In the genomic region with DNA sequence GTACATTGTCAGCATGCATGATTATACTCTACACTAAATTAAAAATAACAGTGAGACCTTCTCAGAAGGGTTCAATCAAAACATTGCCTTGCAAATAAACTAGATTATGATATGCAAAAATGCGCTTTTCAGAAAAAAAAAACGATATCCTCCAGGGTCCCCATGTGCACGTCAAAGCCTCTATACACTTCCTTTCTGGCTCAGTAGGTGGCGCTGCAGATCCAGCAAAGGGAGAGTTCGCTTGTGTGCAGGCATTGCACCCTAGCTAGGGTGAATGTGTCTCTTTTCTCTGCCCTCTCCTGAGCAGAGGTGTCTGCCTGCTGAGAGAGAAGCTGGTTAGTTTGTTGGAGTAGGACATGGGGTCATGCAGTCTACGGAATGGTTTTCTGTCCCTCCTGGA, we compare ENCODE assay signal across 8 mouse cellular contexts.
DNase-seq lines count a peak whose midpoint lies in the region; ATAC-seq and TF ChIP-seq lines count a peak whose summit lies in the region.

No protein-coding gene starts in this region.

- no peaks in the 10 kb centered on the region for H3K36me3 ChIP-seq in heart, embryonic 16.5 days (ENCODE audit: control insufficient read depth, insufficient read depth)
- no peaks in the 10 kb centered on the region for H3K36me3 ChIP-seq in liver, embryonic 14.5 days (replicated peaks; ENCODE audit: control insufficient read depth, insufficient read depth, low read depth)
- no peaks in the 10 kb centered on the region for H3K36me3 ChIP-seq in neural tube, embryonic 13.5 days

- peak; percentile 91 for DNase-seq in CD4-positive, CD25-positive, alpha-beta regulatory T cell, adult 2 months (ENCODE audit: low read depth, low spot score)
- DNase-seq in kidney, postnatal 14 days: peak; percentile 82
- peak; percentile 42 to 54 (median 42) for DNase-seq in liver, embryonic 14.5 days (ENCODE audit: low read depth in 3 of 3, low spot score in 3 of 3)
- DNase-seq in telencephalon, adult 2 months (ENCODE audit: low read depth, low spot score): peak; percentile 33

- H3K4me1 ChIP-seq in bone marrow macrophage, adult 2 months (ENCODE audit: control insufficient read depth, insufficient read depth, low read length): peaks cover 19% of the 10 kb centered on the region
- H3K4me1 ChIP-seq in heart, embryonic 16.5 days (ENCODE audit: control insufficient read depth, insufficient read depth, low read length): no peaks in the 10 kb centered on the region
- no peaks in the 10 kb centered on the region for H3K4me1 ChIP-seq in liver, embryonic 14.5 days (replicated peaks; ENCODE audit: control insufficient read depth in 2 of 2, insufficient read depth in 2 of 2, low read length in 1 of 2)
- H3K4me1 ChIP-seq in neural tube, embryonic 13.5 days (replicated peaks): no peaks in the 10 kb centered on the region

- no peaks in the 10 kb centered on the region for H3K27me3 ChIP-seq in heart, embryonic 16.5 days (ENCODE audit: control insufficient read depth, insufficient read depth, low read length)
- H3K27me3 ChIP-seq in liver, embryonic 14.5 days (ENCODE audit: control insufficient read depth, insufficient read depth, low read length): no peaks in the 10 kb centered on the region
- peaks cover 4% of the 10 kb centered on the region; the same call in 1 of the 2 replicates for H3K27me3 ChIP-seq in neural tube, embryonic 13.5 days

- no peak for TF ChIP-seq EP300 in liver, embryonic 14.5 days (IDR thresholded peaks at IDR 0.05; ENCODE audit: low read depth)

- no peaks in the 10 kb centered on the region for H3K9me3 ChIP-seq in heart, embryonic 16.5 days (replicated peaks; ENCODE audit: control insufficient read depth, low read length)
- no peaks in the 10 kb centered on the region for H3K9me3 ChIP-seq in liver, embryonic 14.5 days (ENCODE audit: control insufficient read depth, low read length)
- no peaks in the 10 kb centered on the region for H3K9me3 ChIP-seq in neural tube, embryonic 13.5 days

- H3K4me3 ChIP-seq in bone marrow macrophage, adult 2 months (ENCODE audit: insufficient read depth, low read length): no peak overlapping the region
- no peak overlapping the region for H3K4me3 ChIP-seq in heart, embryonic 16.5 days (ENCODE audit: low read length)
- H3K4me3 ChIP-seq in liver, embryonic 14.5 days (ENCODE audit: insufficient read depth in 1 of 2, low read depth in 2 of 2, low read length in 2 of 2): no peak overlapping the region
- no peak overlapping the region for H3K4me3 ChIP-seq in neural tube, embryonic 13.5 days

- WGBS in heart, embryonic 16.5 days: 5% methylated on average over 6 of the region's 6 CpGs
- 7% methylated on average over 6 of the region's 6 CpGs for WGBS in liver, embryonic 14.5 days (ENCODE audit: insufficient replicate concordance)
- WGBS in neural tube, embryonic 13.5 days: 12% methylated on average over 6 of the region's 6 CpGs

- TF ChIP-seq POLR2A in bone marrow macrophage, adult 2 months (IDR thresholded peaks at IDR 0.05; ENCODE audit: borderline replicate concordance, low read depth, low read length): no peak

- no peak overlapping the region for H3K4me2 ChIP-seq in heart, embryonic 16.5 days (ENCODE audit: low read depth, low read length)
- no peak overlapping the region for H3K4me2 ChIP-seq in liver, embryonic 14.5 days (ENCODE audit: low read depth)
- H3K4me2 ChIP-seq in neural tube, embryonic 13.5 days: no peak overlapping the region

- no peak overlapping the region for H3K27ac ChIP-seq in bone marrow macrophage, adult 2 months (ENCODE audit: insufficient read depth, low read depth, low read length)
- no peak overlapping the region for H3K27ac ChIP-seq in heart, embryonic 16.5 days (ENCODE audit: low read length)
- no peak overlapping the region for H3K27ac ChIP-seq in liver, embryonic 14.5 days
- H3K27ac ChIP-seq in neural tube, embryonic 13.5 days (replicated peaks): no peak overlapping the region

- peak; percentile 63; the same call in 1 of the 2 replicates for ATAC-seq in erythroid progenitor cell, adult 5-6 weeks (replicated peaks; ENCODE audit: low FRiP score, poor library complexity, severe bottlenecking)
- peak; percentile 70 for ATAC-seq in heart, embryonic 16.5 days (replicated peaks; ENCODE audit: extremely low read depth, insufficient read depth, low FRiP score)
- no peak for ATAC-seq in liver, embryonic 14.5 days (ENCODE audit: insufficient read depth)
- peak; percentile 88 for ATAC-seq in neural tube, embryonic 13.5 days (ENCODE audit: low read depth)

- no peak overlapping the region for H3K9ac ChIP-seq in heart, embryonic 16.5 days (ENCODE audit: low read length)
- no peak overlapping the region for H3K9ac ChIP-seq in liver, embryonic 14.5 days (replicated peaks)
- no peak overlapping the region for H3K9ac ChIP-seq in neural tube, embryonic 13.5 days

- peak; percentile 82 for TF ChIP-seq CTCF in bone marrow macrophage, adult 2 months (IDR thresholded peaks at IDR 0.05; ENCODE audit: low read depth, low read length)
- peak; percentile 89 for TF ChIP-seq CTCF in liver, embryonic 14.5 days (IDR thresholded peaks at IDR 0.05; ENCODE audit: low read depth)

Comparison
In these comparisons a context has a peak if more than half of its experiments do, and no peak if none do; other contexts are left out.
1. DNase-seq: peak in every context shown above with its lines; median percentile 91 in CD4-positive, CD25-positive, alpha-beta regulatory T cell, adult 2 months; 82 in kidney, postnatal 14 days; 42 in liver, embryonic 14.5 days; 33 in telencephalon, adult 2 months.